Mouse (Mus musculus) bone marrow macrophage, adult 2 months (primary cell): ENCODE measurements around the gene Khdc1a. TPM values are rescaled to one million over a fixed set of nuclear protein-coding genes. Genes with fewer than 3 reads are reported as not detected.
"Not testable (repeated sequence)": the region's sequence is repeated elsewhere in the genome, so short reads cannot be mapped to it uniquely, and the experiment has no call there.

ENCODE experiments used
- H3K27ac ChIP-seq: 2 replicates; pipeline ENCODE4 v1.5.1; 2012; ENCODE audit warnings: low read depth, low read length; ENCODE audit not compliant: insufficient read depth
- H3K4me1 ChIP-seq: 2 replicates; pipeline ENCODE4 v1.6.1; 2012; ENCODE audit warnings: low read length; ENCODE audit not compliant: control insufficient read depth, insufficient read depth
- H3K4me3 ChIP-seq: 2 replicates; pipeline ENCODE4 v1.5.1; 2012; ENCODE audit warnings: mild to moderate bottlenecking, low read length, moderate library complexity; ENCODE audit not compliant: insufficient read depth
- CTCF ChIP-seq: IDR thresholded peaks from 2 replicates; pipeline ENCODE4 v1.5.1; 2012; ENCODE audit warnings: low read depth, mild to moderate bottlenecking, low read length, moderate library complexity
- POLR2A ChIP-seq: IDR thresholded peaks from 2 replicates; pipeline ENCODE4 v1.6.1; 2012; ENCODE audit warnings: mild to moderate bottlenecking, low read depth, low read length, borderline replicate concordance
- polyA plus RNA-seq: library from polyadenylated mRNA; stranded (reverse); fragments of >200 nt; gene quantifications from 2 replicates; pipeline ENCODE4 v1.2.4, GENCODE M21; 2012; ENCODE audit not compliant: missing spikeins, insufficient read depth, insufficient read length

The Khdc1a gene
- polyA plus RNA-seq, 1 experiment: not detected

GRCm38 (mm10) chr1:21321656-21322055 lies 27.8 kb upstream of the Khdc1a start:
- no peak overlapping the region for H3K4me3 ChIP-seq
- no peak overlapping the region for H3K27ac ChIP-seq
- TF ChIP-seq CTCF: no peak
- TF ChIP-seq POLR2A: no peak

GRCm38 (mm10) chr1:21323996-21324574 lies 25.4 kb upstream of the Khdc1a start:
- H3K4me1 ChIP-seq: no peaks in the 10 kb centered on the region
- no peak overlapping the region for H3K4me3 ChIP-seq
- TF ChIP-seq POLR2A (no peak), CTCF (no peak)
- H3K27ac ChIP-seq: no peak overlapping the region

More at GRCm38 (mm10) chr1:21321656-21322055, 27.8 kb upstream of the Khdc1a start:
- H3K4me1 ChIP-seq: no peaks in the 10 kb centered on the region

- H3K4me1 ChIP-seq: no peaks in the 10 kb centered on the region
- H3K27ac ChIP-seq: no peak overlapping the region
- TF ChIP-seq POLR2A: no peak
- no peak for TF ChIP-seq CTCF
- no peak overlapping the region for H3K4me3 ChIP-seq
Observed at GRCm38 (mm10) chr1:21324633-21325032, 24.8 kb upstream of the Khdc1a start.

- H3K4me1 ChIP-seq: no peaks in the 10 kb centered on the region
- no peak for TF ChIP-seq POLR2A
- no peak for TF ChIP-seq CTCF
- no peak overlapping the region for H3K4me3 ChIP-seq
- no peak overlapping the region for H3K27ac ChIP-seq
Observed at GRCm38 (mm10) chr1:21326733-21327132, 22.7 kb upstream of the Khdc1a start.

- not testable (repeated sequence) for H3K4me1 ChIP-seq, H3K4me3 ChIP-seq, H3K27ac ChIP-seq
Observed at GRCm38 (mm10) chr1:21331161-21331560, 18.3 kb upstream of the Khdc1a start.

GRCm38 (mm10) chr1:21333222-21333973 lies 16.0 kb upstream of the Khdc1a start:
- Histone ChIP-seq H3K27ac (no peak overlapping the region), H3K4me1 (no peaks in the 10 kb centered on the region), H3K4me3 (no peak overlapping the region)
- TF ChIP-seq CTCF: no peak
- no peak for TF ChIP-seq POLR2A

GRCm38 (mm10) chr1:21335836-21336235 lies 13.6 kb upstream of the Khdc1a start:
- Histone ChIP-seq H3K27ac (no peak overlapping the region), H3K4me3 (no peak overlapping the region), H3K4me1 (no peaks in the 10 kb centered on the region)
- no peak for TF ChIP-seq POLR2A
- TF ChIP-seq CTCF: no peak

GRCm38 (mm10) chr1:21340745-21341144 lies 8.7 kb upstream of the Khdc1a start:
- no peaks in the 10 kb centered on the region for H3K4me1 ChIP-seq
- H3K27ac ChIP-seq: no peak overlapping the region
- TF ChIP-seq POLR2A (no peak), CTCF (no peak)
- H3K4me3 ChIP-seq: no peak overlapping the region

- Histone ChIP-seq H3K4me3 (no peak overlapping the region), H3K4me1 (no peaks in the 10 kb centered on the region), H3K27ac (no peak overlapping the region)
- TF ChIP-seq POLR2A (no peak), CTCF (no peak; the same call in 1 of the 2 replicates)
Observed at GRCm38 (mm10) chr1:21344253-21344652, 5.2 kb upstream of the Khdc1a start.

- H3K4me3 ChIP-seq, H3K27ac ChIP-seq, H3K4me1 ChIP-seq: not testable (repeated sequence)
Observed at GRCm38 (mm10) chr1:21344752-21345151, 4.7 kb upstream of the Khdc1a start.

- H3K4me1 ChIP-seq, H3K4me3 ChIP-seq, H3K27ac ChIP-seq: not testable (repeated sequence)
Observed at GRCm38 (mm10) chr1:21368031-21368430, 18.6 kb downstream of the Khdc1a start, which contains the start of gene Khdc1c. Khdc1c (plus strand) TSS chr1:21368331.
